Mouse (Mus musculus): Measurements from ENCODE around the gene Tgm2.

Gene Tgm2

DNA sequence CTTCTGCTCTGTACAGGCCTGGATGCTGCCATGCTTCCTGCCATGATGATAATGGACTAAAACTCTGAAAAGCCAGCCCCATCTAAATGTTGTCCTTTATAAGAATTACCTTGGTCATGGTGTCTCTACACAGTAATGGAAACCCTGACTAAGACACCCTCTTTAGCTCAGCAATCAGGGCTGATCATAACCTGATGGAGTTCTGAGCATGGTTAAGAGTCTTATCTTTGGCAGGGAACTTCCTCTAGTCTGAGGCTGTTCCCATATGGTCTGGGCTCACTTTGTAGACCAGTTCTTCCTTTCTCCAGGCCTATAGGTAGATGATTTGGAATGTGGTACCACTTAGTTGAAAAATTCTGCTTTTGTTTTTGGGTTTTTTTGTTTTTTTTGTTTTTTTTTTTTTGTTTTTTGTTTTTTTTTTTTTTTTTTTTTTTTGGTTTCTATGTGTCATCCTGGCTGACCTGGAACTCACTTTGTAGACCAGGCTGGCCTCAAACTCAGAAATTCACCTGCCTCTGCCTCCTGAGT is 77.7 kb downstream of the Tgm2 start:
- no peak for DNase-seq (ENCODE audit: low spot score)

DNA sequence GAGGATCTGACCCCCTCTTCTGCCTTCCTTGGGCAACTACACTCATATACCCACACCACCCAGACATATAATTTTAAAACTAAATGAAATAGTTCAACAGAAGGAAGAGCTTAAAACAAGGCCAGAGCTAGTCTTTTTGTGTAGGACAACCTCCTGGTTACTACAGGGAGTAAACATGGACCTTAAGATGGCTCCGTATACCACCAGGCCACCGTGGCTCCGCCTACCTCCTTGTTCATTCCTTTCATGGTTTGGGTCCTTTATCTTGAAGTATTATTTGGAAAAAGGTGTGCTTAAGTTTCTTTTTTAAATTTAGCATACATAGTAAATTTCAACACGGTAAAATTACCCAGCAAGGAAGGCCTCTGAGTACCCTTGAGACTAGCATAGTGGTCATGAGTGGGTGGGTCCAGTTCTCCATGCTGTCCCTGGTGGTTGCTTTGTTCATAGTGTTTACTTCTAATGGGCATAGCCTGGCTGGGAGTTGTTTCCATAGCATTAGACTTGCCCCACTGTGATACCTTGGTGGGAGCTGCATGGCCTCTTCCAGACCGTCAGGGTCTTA is 78.9 kb downstream of the Tgm2 start:
- DNase-seq (ENCODE audit: low spot score) = no peak

DNA sequence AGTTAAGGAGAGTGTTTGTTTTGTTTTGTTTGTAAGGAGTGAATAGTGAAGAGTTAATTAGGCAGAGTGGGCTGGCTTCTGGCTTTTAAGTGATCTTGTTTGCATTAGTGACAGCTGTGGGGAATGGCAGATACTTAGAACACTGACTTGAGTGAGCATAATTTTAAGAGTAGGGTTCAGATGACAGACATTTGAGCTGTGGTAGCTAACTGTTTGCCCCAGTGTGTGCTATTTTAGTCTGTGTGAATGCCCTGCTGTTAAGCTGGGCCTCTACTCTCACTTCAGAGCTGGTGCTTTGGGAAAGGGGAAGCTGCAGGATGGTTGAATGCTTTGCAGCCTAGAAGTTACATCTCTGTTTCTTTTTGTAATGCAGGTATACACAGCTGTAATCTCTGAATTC is 79.8 kb downstream of the Tgm2 start:
- DNase-seq (ENCODE audit: low spot score) = no peak

Measured in ovary, postnatal 14 days (tissue).